Mouse (Mus musculus) spleen, embryonic (tissue): ENCODE data around the gene Neb.

Experiments used
- CTCF ChIA-PET: fragments of 350-600 bp; sonication (Branson Sonifier 250); formaldehyde crosslinking; loops from one replicate; lab custom pipeline; 2022; lab: Charles Lee

Gene Neb

GRCm38 (mm10) chr2:52378448-52378804, at the start of gene Neb:
Gene Neb, minus strand, starts transcription at chr2:52378474.
- CTCF ChIA-PET = no interaction called here

- CTCF ChIA-PET = no interaction called here
Measured at GRCm38 (mm10) chr2:52427383-52427782, 49.1 kb upstream of the Neb start.

DNA sequence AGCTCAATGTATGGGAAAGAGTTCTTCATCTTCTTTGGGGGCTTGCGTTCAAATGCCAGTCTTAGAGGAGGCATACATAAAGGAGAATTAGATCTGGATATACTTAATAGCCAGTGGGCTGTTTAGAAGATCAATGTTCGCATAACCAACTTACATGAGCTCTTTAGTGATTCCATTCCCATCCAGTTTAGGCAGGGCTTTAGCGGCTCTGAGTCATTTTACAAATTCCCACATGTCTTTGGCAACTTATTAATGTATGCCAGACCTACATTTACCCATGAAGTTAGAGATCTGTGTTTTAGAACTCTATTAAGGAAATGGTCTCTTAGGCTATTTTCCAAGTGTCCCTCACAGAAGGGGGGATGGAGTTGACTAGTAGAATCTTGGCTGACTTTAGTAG, 47.8 kb upstream of the Neb start:
- CTCF ChIA-PET = no interaction called here

GRCm38 (mm10) chr2:52425523-52425795, 47.2 kb upstream of the Neb start:
- CTCF ChIA-PET = no interaction called here

DNA sequence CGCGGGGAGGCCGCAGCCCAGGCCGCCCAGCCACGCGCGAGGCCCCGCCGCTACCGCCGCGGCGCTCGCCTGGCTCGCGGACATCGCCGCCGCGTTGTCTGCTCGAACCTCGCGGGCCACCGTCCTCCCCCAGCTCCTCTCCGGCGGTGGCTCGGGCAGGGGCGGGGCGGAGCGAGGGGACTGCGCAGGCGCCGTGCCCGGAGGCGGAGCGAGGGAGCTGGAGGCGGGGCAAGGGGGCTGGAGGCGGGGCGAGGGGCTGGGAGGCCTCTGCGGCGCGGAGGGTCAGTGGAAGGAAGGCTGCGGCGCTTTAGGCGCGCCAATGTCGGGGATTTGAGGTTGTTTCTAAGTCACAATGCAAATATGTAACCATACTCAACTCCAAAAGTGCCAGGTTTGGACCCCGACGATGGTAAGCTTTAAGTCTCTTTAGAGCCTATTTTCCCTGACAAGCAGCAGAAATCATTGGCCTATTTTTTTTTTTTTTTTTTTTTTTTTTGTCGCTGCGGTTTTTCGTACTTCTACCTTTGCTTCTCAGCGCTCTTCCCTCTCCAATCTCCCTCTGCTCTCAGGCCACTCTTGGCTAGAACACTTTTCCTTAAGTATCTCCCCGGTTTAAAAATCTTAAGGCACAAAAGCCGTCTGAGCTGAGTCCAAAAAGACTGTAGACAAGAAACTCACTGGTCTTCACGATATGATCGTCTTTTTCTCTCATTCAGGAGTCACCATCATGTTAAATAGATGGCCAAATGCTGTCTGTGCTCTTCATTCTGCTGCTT, 46.7 kb upstream of the Neb start, which contains the start of gene Arl5a:
Arl5a (minus strand) TSS at position 155 of the 776 bp plus-strand sequence.
- CTCF ChIA-PET = interaction anchor here (0.6 kb wide), 1 partner anchor 98 kb away, joined by 3 read pairs; no protein-coding TSS in a partner anchor

- CTCF ChIA-PET = interaction anchor here (0.6 kb wide), 1 partner anchor 99 kb away, joined by 3 read pairs; no protein-coding TSS in a partner anchor
Measured at GRCm38 (mm10) chr2:52424248-52424728, 46.0 kb upstream of the Neb start.

GRCm38 (mm10) chr2:52423611-52424247, 45.5 kb upstream of the Neb start:
- CTCF ChIA-PET = interaction anchor here (0.5 to 0.7 kb wide), 2 partner anchors 25 to 37 kb away, joined by 3 to 4 read pairs; no protein-coding TSS in a partner anchor

DNA sequence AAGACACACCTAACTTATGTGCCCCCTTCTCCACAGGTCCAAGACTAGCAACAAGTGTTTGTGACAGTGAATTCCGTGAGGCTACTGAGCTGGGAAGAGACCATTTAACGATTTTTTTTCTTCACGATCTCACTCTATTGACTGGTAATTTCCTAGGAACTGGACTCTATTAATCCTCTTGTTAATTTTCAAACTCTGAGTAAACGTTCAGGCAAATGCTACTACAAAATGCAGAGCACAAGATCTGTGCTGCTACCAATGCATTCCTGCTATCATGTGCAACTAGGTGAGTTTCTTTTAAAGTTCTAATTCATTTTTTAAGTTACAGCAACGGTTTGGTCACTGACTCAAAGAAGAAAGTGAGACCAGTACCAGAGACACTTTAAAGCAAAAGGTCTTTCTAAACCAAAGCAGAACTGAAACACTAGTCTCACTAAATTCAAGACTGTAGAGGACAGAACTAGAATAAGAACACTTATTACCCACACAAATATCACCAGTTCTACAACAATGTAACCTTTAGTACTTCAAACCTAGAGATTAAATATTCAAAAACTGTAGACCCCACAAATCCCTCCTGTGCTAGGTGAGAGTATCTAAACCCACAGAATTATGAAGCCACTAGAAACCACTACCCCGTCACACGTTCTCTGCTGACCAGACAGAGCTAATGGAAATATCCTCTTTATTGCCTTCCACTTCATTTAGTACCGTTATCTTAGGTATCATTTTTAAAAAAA, 44.8 kb upstream of the Neb start:
- CTCF ChIA-PET = interaction anchor here (0.6 to 1.1 kb wide), 3 partner anchors 38 to 148 kb away, joined by 3 to 15 read pairs (median 4); no protein-coding TSS in a partner anchor

GRCm38 (mm10) chr2:52421197-52421596, 42.9 kb upstream of the Neb start:
- CTCF ChIA-PET = no interaction called here

GRCm38 (mm10) chr2:52420001-52420710, 41.9 kb upstream of the Neb start:
- CTCF ChIA-PET = interaction anchor here (0.5 kb wide), 1 partner anchor 239 kb away, joined by 5 read pairs; no protein-coding TSS in a partner anchor

DNA sequence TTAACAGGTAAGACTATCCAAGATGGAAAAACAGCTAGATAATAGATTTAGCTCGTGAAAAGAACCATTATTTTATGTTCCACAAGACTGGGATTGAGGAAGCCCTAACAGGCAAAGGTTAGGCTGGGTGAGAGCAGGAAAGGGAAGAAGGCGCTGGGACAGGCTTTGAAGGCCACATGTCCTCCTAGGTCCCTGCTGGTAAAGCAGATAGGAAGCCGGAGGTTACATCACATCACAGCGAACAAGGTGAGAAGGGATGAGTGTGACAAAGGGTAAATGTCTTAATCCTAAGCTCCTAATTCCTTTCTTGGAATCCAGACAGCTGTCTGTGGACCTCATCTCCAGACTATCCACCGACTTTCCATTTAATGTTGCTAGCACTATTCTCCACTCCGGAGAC, 41.0 kb upstream of the Neb start:
- CTCF ChIA-PET = no interaction called here

DNA sequence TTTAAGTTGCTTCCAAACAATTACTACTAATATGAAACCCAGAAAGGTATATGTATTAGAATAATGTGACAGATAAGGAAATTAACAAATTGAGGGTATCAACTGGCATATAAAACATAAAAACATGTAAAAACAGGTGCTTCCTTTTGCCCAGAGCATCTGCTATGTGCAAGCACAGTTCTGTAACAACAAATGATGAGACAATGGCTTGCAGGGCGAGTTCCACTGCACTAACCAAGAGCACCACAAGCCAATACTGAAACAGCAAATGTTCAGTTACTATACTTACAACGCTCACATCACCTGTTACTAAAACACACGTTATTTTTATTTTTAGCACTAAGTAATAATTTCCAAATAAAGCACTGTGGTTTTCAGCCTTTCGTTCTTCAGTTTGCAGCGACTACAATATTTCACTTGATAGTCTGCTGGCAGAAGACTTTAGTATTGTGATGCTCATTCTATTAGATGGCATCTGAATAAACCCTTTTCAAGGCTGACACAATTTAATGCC, 34.3 kb upstream of the Neb start:
- CTCF ChIA-PET = no interaction called here

GRCm38 (mm10) chr2:52406480-52406879, 28.2 kb upstream of the Neb start:
- CTCF ChIA-PET = interaction anchor here (0.6 to 0.7 kb wide), 2 partner anchors 46 to 466 kb away, joined by 3 to 4 read pairs; no protein-coding TSS in a partner anchor

GRCm38 (mm10) chr2:52405238-52405637, 27.0 kb upstream of the Neb start:
- CTCF ChIA-PET = no interaction called here

GRCm38 (mm10) chr2:52394529-52394928, 16.3 kb upstream of the Neb start:
- CTCF ChIA-PET = no interaction called here

- CTCF ChIA-PET = no interaction called here
Measured at GRCm38 (mm10) chr2:52390415-52390975, 12.2 kb upstream of the Neb start.

- CTCF ChIA-PET = no interaction called here
Measured at GRCm38 (mm10) chr2:52389975-52390374, 11.7 kb upstream of the Neb start.

DNA sequence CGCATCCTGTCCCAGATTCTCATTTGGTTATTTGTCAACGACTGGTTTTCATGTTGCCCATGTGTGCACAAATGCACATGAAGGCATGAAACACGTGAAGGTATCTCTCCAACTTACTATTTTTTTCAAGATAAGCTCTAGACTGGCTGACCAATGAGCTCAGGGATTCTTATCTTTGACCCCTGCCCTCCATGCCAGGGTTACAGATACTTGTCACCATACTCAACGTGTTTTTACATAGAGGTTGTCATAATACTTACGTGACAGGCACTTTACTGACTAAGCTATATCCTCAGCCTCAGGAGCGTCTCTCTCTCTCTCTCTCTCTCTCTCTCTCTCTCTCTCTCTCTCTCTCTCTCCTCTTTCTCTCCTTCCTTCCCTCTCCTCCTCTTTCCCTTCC, 8.2 kb upstream of the Neb start:
- CTCF ChIA-PET = no interaction called here

DNA sequence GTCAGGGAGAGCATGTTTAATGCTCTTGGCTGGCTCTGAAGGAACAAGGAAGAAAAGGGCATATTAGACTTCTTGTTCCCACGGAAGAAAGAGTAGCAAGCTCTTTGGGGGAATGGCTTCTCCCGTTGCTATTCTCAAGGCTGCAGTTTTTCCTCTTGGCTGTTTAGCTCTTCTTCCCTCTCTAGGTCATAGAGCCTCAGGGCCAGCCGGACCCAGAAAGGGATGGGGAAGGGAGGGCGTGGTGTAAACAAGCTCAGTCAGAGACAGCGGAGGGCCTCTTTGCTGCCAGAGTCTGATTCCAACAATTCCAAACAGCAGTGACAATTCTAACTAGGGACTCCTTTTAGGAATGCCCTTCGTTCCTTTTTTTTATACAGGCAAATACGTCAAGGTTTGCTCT, 7.8 kb upstream of the Neb start:
- CTCF ChIA-PET = no interaction called here

DNA sequence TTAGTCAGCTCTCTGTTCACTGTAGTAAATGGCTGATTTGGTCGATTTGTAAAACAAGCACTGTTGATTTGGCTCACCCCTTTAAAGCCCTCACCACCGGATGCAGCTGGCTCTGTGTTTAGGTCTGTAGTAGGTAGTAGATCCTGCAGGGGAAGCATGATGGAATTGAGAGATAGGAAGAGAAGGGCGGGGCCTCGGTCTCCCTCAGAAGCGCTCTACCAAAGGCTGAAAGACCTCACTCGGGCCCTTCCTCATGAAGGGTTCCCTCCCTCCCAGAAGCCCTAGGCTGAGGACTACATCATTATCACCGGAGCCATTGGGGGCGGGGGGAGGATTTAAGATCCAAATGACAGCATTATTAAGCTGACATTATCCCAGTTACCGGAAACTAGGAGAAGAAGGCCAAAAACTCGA, 581 bp upstream of the Neb start:
- CTCF ChIA-PET = interaction anchor here (0.6 kb wide), 1 partner anchor 38 kb away, joined by 4 read pairs; no protein-coding TSS in a partner anchor
